Comparison of ENCODE assay signal across 8 mouse cellular contexts in genomic region chr19:10456752-10457483, GRCm38 (mm10). TPM values are rescaled to one million over a fixed set of nuclear protein-coding genes. Genes with fewer than 3 reads are reported as not detected.
DNase-seq lines count a peak whose midpoint lies in the region; ATAC-seq and TF ChIP-seq lines count a peak whose summit lies in the region.

Lrrc10b (minus strand) TSS chr19:10457473.

- ATAC-seq in forebrain, postnatal 0 days = peak; percentile 81
- peak; percentile 56 for ATAC-seq in intestine, embryonic 14.5 days (replicated peaks; ENCODE audit: low FRiP score, low TSS enrichment, low read depth)
- ATAC-seq in midbrain, embryonic 12.5 days (ENCODE audit: low FRiP score, low read depth) = peak; percentile 55

- peak; percentile 77 for TF ChIP-seq CTCF in forebrain, postnatal 0 days (IDR thresholded peaks at IDR 0.05; ENCODE audit: low read depth)

- H3K9me3 ChIP-seq in forebrain, postnatal 0 days (ENCODE audit: low read length) = no peaks in the 10 kb centered on the region
- no peaks in the 10 kb centered on the region for H3K9me3 ChIP-seq in intestine, embryonic 14.5 days (ENCODE audit: control insufficient read depth, low read length)
- no peaks in the 10 kb centered on the region for H3K9me3 ChIP-seq in midbrain, embryonic 12.5 days

- DNase-seq in B cell, adult 2 months = peak; percentile 63 to 67
- peak; percentile 76 for DNase-seq in adrenal gland, postnatal 10 days
- DNase-seq in forebrain, postnatal 0 days = peak; percentile 90
- DNase-seq in intestine, embryonic 14.5 days (ENCODE audit: low spot score) = peak; percentile 86
- peak; percentile 61 for DNase-seq in left cerebral cortex, postnatal 4 days
- peak; percentile 29 to 65 for DNase-seq in spleen, postnatal 10 days (ENCODE audit: low spot score in 2 of 2)
- DNase-seq in cerebellum, adult 11 months = no peak

- peak within 1 kb of the TSS; percentile 51 for H3K4me3 ChIP-seq in forebrain, postnatal 0 days (ENCODE audit: low read depth, low read length)
- H3K4me3 ChIP-seq in intestine, embryonic 14.5 days (ENCODE audit: low read depth, low read length) = peak within 1 kb of the TSS; percentile 48
- H3K4me3 ChIP-seq in midbrain, embryonic 12.5 days = peak within 1 kb of the TSS; percentile 58

- H3K9ac ChIP-seq in forebrain, postnatal 0 days = peak within 1 kb of the TSS; percentile 57
- H3K9ac ChIP-seq in intestine, embryonic 14.5 days (ENCODE audit: low read length) = peak within 1 kb of the TSS; percentile 10; the same call in 1 of the 2 replicates
- H3K9ac ChIP-seq in midbrain, embryonic 12.5 days (replicated peaks) = peak within 1 kb of the TSS; percentile 37

- H3K27ac ChIP-seq in forebrain, postnatal 0 days (ENCODE audit: low read depth, low read length) = peak within 1 kb of the TSS; percentile 70
- no peak within 1 kb of the TSS for H3K27ac ChIP-seq in intestine, embryonic 14.5 days (ENCODE audit: low read depth)
- H3K27ac ChIP-seq in midbrain, embryonic 12.5 days (replicated peaks) = peak within 1 kb of the TSS; percentile 61

- no peaks in the 10 kb centered on the region for H3K4me1 ChIP-seq in forebrain, postnatal 0 days (ENCODE audit: insufficient read depth)
- H3K4me1 ChIP-seq in intestine, embryonic 14.5 days (replicated peaks; ENCODE audit: control insufficient read depth, insufficient read depth, low read length) = peaks cover 14% of the 10 kb centered on the region; the same call in 1 of the 2 replicates
- H3K4me1 ChIP-seq in midbrain, embryonic 12.5 days = peaks cover 29% of the 10 kb centered on the region

- intact Hi-C loops in left cerebral cortex, postnatal 4 days (cut with DNase I) = no loop called here

- no peaks in the 10 kb centered on the region for H3K36me3 ChIP-seq in forebrain, postnatal 0 days (ENCODE audit: insufficient read depth)
- H3K36me3 ChIP-seq in intestine, embryonic 14.5 days (ENCODE audit: control insufficient read depth, insufficient read depth, low read length) = no peaks in the 10 kb centered on the region
- H3K36me3 ChIP-seq in midbrain, embryonic 12.5 days = no peaks in the 10 kb centered on the region

- peak within 1 kb of the TSS; percentile 73 for H3K4me2 ChIP-seq in forebrain, postnatal 0 days (ENCODE audit: low read depth)
- peak within 1 kb of the TSS; percentile 91 for H3K4me2 ChIP-seq in intestine, embryonic 14.5 days (ENCODE audit: low read length)
- H3K4me2 ChIP-seq in midbrain, embryonic 12.5 days (replicated peaks) = peak within 1 kb of the TSS; percentile 95

- WGBS in forebrain, postnatal 0 days = 1% methylated on average over 82 of the region's 96 CpGs
- WGBS in intestine, embryonic 14.5 days = under 1% methylated on average over 86 of the region's 96 CpGs
- WGBS in midbrain, embryonic 12.5 days = under 1% methylated on average over 93 of the region's 96 CpGs

- H3K27me3 ChIP-seq in forebrain, postnatal 0 days (ENCODE audit: insufficient read depth, low read length) = peaks cover 32% of the 10 kb centered on the region
- H3K27me3 ChIP-seq in intestine, embryonic 14.5 days (replicated peaks; ENCODE audit: control insufficient read depth, insufficient read depth, low read length) = peaks cover 84% of the 10 kb centered on the region
- H3K27me3 ChIP-seq in midbrain, embryonic 12.5 days = peaks cover 94% of the 10 kb centered on the region

RNA-seq across cellular contexts. Expression of gene Lrrc10b, which starts in this region (rescaled TPM):
- 1 to 10 TPM; 3.4 to 4.7 TPM for total RNA-seq in adrenal gland, postnatal 10 days (2021)
- total RNA-seq in forebrain, postnatal 0 days (2014; rRNA removed) = 6.5 and 7.7 TPM in 2 replicates
- 1.1 and 2.5 TPM in 2 replicates for polyA plus RNA-seq in forebrain, postnatal 0 days (2015; fragmentation: Nextera tagmentation; extraction: Ambion mirVana)
- polyA plus RNA-seq in intestine, embryonic 14.5 days (2014; fragmentation: Nextera tagmentation; extraction: Ambion mirVana) = 0.35 and 0.60 TPM in 2 replicates
- 1 to 10 TPM; 3.7 to 5.0 TPM for total RNA-seq in left cerebral cortex, postnatal 4 days (2021)
- 0.36 and 1.2 TPM in 2 replicates for polyA plus RNA-seq in midbrain, embryonic 12.5 days (2016; fragmentation: Nextera tagmentation; extraction: Ambion mirVana)

Comparison
In these comparisons a context has a peak if more than half of its experiments do, and no peak if none do; other contexts are left out.
1. Peak in DNase-seq, ATAC-seq, H3K4me3 ChIP-seq, H3K9ac ChIP-seq and H3K4me2 ChIP-seq in intestine, embryonic 14.5 days; RNA of the gene not detected or under 1 TPM.